Mouse (Mus musculus) kidney, adult 8-10 months (tissue): ENCODE results near the gene Fry.

Source experiments
- DNase-seq, 2 experiments: peaks; one replicate each; pipeline ENCODE4 v3.0.0; 2022

The Fry gene

DNA sequence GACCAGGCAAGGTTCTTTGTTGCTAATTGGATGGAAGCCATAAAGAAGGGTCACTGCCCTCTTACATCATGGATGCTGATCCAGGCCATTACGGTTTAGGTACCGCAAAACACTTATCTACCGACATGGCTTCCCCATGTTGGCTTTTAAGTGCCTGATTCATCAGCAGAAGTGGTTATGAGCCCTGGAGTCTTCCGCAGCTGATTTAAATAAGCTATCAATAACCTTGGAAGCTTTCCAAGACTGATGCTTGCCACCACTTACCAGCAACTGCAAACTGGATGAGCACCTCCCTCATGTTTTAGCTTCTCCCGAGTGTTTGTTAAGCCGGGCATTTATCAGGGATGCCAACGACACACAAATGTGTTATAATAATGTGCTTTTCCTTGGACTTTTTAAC, 12.7 kb downstream of the Fry start:
- DNase-seq = no peak

DNA sequence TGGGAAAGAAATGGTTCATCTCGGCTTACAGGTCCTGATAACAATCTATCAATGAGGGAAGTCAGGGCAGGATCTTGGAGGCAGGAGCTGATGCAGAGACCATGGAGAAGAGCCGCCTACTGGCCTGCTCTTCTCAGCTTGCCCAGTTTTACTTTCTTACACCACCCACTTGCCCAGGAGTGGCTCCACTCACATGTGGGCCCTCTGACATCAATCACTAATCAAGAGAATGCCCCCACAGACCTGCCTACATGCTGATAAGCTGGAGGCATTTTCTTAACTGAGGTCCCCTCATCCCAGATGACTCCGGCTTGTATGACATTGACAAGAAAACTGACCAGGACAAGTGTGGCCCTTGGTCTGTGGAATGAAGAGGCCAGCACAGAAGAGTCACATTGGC, 16.2 kb downstream of the Fry start:
- DNase-seq = no peak

DNA sequence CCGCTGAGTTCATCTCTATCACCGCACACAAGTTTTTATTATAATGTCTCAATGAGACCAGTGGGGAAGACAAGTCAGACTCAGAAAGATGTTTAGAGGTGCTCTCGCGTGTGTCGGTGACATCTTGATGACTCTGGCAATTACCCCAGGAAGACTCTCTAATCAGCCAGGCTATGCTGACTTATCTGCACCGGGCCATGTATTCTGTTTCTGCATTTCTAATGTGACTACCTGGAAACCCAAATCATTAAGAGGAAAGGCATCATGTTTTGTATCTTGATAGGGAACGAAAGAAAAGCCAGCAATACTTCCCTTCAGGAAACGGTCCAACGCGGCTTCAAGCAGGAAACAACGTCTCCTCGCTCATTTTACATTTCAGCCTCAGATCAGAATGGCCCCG, 17.1 kb downstream of the Fry start:
- DNase-seq = no peak

DNA sequence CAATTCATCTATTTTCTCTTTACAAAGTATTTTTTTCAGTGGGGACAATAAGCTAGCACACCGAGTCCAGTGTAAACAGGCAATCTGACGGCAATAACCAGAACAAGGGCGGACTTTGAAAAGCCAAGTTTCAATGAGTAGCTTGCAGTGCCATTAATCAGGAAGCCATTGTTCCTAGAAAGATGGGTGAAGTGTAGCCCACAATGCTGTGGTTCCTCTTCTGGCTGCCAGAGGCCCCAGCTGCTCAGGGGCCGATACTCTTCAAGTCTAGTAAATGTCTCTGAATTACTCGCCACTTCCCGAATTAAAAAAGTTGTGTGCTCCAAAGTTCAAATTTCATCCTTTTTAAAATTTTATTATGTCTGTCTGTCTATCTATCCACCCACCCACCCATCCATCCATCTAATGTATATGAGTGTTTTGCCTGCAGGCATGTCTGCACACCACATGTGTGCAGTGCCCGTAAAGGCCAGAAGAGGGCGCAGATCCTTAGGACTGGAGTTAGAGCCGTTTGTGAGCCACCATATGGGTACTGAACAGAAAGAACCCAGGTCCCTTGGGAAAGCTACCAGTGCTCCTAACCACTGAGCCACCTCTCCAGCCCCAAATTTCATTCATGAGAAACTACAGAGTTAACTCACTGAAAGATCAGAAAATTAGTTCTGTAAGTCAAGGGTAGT, 19.5 kb downstream of the Fry start:
- DNase-seq = no peak

DNA sequence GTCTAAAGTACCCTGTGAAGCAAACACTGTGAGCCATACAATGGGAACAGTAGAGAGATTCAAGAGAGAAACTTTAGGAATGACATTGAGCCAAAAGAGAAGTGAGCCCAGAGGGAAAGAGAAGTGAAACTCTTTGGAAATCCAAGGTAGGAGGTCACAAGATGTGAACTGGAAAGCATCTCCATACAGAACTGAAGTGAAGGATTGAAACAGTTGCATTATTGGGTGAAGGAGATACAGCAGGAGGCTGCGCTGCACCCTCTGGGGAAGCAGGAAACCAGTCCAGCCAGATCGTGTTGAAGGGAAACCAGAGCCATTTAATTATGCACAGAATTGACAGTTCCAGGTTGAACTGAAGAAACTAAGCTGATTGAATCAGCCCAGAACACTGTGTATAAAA, 22.1 kb downstream of the Fry start:
- DNase-seq = no peak

DNA sequence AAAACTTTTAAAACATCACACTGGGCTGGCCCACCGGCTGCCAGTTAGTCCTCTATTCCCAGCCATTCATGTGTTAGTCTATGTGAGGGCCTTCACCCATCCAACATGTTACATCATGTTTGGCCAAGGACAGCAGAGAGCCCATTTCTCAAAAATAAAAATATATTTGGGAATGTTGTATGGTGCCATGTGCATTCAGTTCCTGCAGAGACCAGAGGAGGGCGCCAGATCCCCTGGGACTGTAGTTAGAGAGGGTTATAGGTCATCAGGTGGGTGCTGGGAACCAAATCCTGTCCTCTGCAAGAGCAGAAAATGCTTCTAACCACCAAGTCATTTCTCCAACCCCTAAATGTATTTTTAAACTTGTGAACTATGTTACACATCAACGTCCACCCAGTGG, 27.5 kb downstream of the Fry start:
- DNase-seq = no peak

DNA sequence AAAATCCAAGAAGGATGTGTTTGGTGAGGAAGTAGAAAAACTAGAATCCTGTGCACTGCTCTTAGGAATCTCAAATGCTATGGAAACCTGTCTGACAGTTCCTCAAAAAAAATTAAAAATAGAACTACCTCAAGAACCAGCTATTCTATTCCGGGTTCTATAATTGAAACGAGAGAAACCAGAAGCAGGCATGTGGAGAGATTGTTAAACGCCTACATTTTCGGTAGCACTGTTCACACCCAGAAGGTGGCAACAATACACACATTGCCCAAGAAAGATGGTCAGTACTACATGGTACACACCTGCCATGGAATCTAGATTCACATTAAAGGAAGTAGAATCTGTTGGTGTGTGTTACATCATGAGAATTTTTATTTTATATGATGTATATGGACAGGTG, 28.2 kb downstream of the Fry start:
- no peak for DNase-seq

DNA sequence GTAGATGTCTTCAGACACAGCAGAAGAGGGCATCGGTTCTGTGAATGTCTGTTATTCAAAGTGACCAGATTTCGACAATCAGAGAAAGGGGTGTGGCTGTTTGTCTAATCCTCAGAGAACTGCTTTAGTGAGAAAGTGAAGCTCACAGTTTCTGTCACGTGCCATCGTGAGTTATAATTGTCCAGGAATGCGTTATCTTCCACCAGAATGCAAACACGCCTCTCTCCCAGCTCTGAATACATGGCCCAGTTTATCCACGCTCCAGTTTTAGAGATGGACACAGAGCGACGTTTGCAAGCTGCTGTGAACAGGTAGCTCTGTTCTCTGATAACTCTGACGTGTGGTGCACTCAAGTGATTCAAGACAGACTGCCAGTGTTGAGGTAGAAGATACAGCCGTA, 31.3 kb downstream of the Fry start:
- no peak for DNase-seq

DNA sequence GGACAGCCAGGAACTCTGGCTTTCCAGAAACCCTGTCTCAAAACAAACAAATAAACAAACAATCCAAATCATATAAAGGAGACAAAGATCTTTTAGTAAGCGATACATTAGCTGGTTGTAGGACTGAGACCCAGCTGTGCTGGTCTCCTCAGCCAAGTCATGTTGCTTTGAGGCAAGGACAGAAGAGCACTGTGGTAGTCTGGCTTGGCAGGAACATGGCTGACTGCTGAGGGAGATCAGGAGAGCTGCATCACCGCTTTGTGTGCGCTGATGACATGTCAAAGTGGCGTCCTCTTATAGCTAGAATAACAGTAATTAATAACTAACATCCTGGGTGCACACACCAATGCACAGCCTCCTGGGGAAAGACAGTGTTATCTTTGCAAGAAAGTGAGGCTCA, 32.5 kb downstream of the Fry start:
- no peak for DNase-seq

DNA sequence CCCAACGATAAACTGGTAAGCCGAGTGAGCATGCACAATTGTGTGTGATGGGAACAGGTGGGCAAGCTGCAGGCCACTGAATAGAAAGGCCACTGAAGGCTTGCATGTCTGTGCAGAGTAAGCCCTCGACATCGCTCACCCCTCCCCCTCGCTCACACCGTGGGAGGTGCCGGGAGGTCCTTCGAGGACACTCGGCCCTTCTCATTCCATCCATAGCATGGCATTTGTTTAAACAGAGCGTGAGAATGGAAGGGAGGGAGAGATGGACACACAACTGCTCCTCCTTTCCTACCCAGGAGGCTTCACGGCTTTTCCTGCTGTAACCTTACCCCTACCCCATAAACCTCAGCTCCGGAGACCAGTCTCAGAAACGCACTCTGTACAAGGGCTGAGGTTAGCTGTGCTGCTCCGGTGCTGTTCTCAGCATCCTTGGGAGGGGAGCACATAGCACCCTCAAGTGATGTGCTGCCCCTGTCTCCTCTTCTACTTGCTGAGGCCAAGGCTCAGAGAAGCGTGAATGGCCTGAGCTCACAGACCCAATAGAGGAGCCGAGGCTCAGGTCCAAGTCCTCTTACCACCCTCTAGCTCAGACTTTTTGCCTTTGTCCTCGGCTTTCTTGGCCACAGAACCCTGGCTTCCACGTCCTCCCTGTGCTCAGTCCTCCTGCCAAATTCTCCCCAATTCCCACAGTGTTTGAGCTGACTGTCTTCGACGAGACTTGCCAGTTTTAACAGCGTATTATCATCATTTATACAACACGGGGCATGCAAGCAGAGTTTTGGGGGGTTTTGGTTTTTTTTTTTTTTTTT, 33.8 kb downstream of the Fry start:
- DNase-seq = no peak

DNA sequence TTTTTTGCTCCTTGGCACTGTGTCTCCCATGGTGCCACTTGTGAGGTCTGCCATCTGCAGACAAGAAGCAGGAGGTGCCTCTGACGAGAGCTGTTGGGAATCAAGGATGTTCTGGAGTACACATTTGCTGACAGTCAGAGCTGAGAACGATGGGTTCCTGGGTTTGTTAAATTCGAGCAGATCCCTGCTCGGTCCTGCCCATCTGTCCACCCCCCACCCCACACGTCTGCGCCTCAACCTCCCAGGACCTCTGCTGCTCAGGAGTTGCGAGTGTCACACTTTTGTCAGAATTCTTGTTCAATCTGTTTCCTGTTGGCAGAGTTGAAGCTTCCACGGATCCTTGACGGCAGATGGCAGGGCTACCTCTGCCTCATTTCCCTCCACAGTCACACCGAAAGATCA, 34.4 kb downstream of the Fry start:
- DNase-seq = no peak

DNA sequence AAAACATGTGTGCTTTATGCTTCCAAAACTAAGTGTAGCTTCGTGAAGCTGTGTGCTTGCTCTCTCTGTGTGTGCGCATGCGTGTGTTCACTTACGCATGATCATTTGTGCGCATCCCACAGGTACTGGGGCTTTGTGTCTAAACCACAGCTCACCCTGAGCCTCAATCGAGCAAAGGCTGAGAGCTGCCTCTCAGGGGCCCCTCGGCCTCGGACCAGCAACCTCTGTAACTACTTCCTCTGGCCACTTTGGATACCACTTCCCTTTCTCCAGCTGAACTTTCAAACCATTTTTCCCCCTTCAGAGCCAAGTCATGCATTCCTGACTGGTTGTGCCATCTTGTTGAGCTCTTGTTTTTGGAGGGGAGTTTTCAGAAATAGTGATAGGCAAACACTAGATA, 36.9 kb downstream of the Fry start:
- DNase-seq = no peak

DNA sequence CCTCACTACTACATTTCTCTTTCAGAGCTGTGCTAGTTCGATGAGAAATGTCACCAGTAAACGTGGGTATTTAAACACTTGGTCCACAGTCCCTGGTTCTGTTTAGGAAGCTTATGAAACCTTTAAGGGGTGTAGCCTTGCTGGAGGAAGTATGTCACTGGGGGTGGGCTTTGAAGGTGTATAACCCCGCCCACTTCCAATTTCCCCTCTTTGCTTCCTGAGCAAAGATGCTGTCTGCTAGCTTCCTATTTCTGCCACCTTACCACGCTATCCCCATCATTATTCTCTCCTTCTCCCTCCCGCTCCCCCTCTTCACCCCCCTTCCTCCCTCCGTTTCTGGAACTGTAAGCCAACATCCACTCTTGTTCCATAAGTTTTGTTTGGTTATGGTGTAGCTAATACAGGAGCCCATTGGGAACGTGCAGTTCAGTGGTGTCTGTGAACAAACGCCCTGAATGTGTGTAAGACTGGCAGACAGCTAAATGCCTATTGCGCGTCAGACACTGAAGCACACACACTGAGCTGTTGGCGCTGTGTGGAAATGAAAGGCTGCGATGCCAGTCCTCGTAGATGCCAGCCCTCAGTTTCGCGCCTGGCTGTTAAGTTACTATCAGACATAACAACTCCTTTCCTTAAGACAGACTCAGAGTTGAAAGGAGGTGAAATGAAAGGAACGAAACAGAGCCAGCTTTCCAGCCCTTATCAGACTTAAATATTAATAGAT, 37.8 kb downstream of the Fry start:
- DNase-seq = no peak

DNA sequence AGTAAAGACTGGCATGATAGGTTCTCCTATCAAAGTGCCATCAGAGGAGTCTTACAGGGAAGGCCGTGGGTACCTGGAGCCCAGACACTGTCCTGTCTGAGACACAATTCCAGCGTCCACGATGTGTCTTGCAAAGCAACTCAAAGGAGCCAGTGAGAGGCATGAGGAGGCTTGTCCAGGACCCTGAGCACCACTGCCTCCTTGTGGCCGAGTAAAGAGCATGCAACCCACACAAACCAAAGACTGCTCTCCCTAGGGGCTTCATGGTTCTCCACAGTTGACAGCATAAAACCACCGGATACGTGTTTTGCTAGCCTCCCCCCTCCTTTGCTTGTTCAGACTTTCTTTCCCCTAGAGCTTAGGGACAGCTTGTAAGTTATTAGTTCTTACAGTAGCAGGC, 39.2 kb downstream of the Fry start:
- no peak for DNase-seq

DNA sequence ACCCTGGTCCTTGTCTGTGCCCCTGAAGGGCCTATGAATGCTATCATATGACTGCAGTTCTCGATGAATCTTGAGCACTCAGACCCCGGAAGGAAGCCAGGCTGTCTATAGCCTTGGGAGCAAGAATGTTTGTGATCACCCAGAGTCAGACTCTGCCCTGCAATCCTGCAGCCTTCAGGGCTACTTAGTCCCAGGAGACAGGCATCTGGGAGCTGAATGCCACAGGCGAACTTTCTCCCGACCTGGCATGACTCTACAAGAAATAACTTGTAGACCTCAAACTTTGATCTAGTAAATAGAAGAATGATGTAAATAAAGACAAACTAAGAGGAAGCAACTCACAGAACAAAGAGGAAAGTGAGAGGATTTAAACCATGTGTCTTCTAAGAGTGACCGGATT, 40.7 kb downstream of the Fry start:
- DNase-seq = no peak

DNA sequence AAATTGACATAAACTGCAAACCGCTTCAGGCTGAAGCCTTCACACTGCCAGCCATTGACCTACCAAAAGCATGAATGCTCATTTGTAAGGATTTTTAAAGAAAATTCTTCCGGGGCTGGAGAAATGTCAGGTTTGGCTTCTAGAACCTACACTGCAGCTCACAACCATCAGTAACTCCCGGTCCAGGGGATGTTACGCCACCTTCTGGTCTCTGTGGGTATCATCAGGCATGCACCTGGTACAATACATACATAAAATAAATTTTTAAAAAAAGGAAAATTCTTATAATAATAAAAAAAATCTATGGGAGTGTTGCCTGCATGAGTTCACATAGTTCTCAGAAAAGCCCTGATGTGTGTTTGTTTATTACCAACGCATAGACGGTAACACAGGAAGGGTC, 42.7 kb downstream of the Fry start:
- no peak for DNase-seq

DNA sequence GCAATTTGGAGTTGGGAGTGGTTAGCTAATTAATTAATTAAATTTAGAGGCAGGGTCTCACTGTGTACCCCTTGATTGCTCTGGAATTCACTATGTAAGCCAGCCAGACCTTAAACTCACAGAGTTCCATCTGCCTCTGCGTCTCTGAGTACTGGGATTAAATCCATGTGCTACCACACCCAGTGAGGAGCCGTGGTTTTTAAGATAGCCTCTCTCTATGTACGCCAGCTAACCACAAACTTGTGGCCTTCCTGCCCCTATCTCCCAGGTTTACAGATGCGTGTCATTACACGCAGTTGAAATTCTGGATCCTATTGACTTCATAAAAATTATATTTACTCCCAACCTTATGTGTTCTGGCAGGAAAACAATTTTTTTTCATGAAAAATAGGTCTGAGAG, 43.5 kb downstream of the Fry start:
- DNase-seq = no peak

DNA sequence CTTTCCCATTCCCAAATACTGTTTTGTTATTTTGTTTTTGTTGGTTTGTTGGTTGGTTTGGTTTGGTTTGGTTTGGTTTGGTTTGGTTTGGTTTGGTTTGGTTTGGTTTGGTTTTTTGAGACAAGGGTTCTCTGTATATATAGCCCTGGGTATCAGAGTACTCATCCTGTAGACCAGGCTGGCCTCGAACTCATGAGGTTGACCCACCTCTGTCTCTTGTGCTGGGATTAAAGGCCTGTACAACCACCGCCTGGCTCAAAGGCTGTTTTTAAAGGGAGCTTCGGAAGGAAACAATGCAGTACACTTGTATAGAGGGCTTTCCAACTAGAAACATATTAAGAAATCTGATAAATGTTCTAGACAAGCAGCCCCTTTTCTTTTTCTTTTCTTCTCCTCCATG, 46.2 kb downstream of the Fry start:
- no peak for DNase-seq

DNA sequence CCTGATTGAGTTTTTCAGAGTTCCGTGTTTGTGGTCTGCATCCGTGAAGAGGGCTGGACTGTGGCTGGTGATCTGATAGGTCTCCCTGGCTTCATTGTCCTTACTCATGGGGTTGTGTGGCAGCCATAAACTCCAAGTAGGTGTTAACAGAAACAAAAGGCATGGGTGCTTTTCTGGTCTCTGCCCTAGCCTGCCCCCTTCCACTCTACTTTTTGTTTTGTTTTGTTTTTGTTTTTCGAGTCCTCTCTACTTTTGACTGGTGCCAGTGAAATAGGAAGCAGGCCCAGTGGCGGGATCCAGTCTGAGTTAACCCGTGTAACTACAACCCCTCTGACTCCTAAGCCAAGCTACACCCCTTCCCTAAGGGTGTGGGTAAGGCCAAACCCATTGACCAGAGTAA, 48.4 kb downstream of the Fry start:
- DNase-seq = no peak

DNA sequence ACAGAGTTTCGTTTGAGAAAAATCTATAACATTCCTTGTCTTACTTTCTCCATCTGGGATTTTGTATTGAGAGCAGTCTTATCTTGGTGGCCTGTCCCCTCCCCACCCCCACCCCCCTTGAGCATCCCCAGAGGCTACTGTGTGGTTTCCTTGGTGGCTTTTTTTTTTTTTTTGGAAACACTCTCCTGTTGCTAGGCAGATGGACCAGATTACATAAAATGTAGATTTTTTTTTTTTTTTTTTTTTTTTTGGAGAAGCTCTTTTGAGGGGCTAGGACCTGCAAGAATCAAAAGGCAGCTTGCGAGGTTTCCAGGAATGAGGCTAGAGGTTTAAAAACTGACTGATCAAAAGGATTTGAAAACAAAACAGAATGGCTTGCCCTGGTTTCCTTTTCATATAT, 48.8 kb downstream of the Fry start:
- no peak for DNase-seq

DNA sequence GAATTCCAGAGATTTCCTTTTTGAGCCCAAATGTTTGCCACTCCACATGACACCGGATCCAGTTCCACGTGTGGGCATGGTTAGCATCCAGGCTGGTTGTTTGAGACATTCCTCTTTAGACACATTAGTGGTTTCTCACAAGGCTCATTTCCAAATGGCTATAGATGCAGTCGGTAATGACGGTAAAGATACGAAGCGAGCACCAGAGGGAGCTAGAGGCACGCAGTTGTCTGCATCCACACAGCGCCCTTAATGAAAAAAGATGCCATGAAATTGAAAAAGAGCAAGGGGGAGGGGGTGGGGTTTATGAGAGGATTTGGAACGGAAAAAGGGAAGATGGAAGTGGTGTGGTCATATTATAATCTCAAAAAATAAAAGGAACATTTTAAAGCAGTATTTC, 50.3 kb downstream of the Fry start:
- peak; percentile 42 to 54 for DNase-seq

DNA sequence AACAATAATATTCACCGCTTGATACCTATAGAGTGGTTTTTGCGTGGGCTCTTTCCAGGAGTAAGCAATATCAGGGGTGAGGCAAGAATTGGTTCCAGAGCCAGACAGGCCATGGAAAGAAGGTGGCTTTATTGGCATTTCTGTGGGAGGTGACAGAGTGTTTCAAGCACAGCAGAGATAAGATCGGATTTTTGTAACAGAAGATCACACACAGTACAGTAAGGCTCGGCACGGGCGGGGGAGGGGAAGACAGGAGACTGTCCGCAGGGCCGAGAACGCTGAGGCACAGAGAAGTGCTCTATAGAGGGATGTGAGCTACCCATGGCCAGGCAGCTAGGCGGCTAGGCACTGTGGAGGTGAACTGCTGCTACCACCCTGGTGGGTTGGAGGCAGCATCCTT, 53.1 kb downstream of the Fry start:
- DNase-seq = no peak

DNA sequence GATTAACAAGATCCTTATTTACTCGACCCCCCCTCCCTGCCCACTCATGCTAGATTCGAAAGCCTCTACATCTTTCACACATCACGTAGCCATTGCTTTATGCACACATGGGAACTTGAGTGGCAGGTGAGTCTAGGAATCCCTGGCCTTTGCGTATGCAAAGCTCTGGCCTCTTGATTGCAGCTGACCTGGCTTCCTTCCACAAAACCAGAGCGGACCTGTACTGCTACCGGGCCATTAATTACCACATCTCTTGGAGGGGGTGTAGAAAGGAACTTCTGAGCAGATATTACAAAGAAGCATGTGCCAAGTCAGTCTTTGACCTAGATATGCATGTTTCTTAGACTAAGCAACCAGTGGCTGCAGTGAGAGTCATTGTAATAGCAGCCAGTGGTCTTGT, 55.4 kb downstream of the Fry start:
- DNase-seq = no peak

DNA sequence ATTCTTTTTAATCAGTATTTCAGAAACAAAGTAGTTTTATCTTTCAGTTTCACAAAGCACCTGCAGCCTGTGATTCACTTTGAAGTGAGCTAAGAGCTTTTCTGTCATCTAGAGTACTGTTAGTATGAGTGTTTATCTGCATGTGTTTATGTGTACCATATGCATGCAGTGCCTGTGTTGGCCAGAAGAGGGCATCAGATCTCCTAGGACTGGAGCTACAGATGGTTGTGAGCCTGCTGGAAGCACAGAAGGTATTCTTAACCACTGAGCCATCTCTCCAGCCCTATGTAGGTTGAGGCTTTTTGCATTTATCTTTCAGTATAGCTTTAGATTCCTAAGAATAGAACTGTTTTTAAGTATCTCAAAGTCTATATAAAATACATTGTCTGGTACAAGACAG, 56.5 kb downstream of the Fry start:
- DNase-seq = no peak
